Mouse (Mus musculus) heart, adult 9 months (tissue): ENCODE results near the gene Lurap1.
A peak's percentile ranks its signal among the peaks of the same experiment; 100 is the strongest.

Source experiments
- DNase-seq, 2 experiments: peaks; one replicate each; pipeline ENCODE4 v3.0.0; 2022; ENCODE audit warnings: low spot score in 2 of 2

The Lurap1 gene

GRCm38 (mm10) chr4:116151238-116151637 lies at the start of gene Lurap1:
TSS of gene Lurap1 (minus strand) at chr4:116151338.
- DNase-seq: no peak

- no peak for DNase-seq
Observed at GRCm38 (mm10) chr4:116198422-116198821, 47.3 kb upstream of the Lurap1 start.

- DNase-seq: no peak
Observed at GRCm38 (mm10) chr4:116193583-116194383, 42.6 kb upstream of the Lurap1 start.

DNA sequence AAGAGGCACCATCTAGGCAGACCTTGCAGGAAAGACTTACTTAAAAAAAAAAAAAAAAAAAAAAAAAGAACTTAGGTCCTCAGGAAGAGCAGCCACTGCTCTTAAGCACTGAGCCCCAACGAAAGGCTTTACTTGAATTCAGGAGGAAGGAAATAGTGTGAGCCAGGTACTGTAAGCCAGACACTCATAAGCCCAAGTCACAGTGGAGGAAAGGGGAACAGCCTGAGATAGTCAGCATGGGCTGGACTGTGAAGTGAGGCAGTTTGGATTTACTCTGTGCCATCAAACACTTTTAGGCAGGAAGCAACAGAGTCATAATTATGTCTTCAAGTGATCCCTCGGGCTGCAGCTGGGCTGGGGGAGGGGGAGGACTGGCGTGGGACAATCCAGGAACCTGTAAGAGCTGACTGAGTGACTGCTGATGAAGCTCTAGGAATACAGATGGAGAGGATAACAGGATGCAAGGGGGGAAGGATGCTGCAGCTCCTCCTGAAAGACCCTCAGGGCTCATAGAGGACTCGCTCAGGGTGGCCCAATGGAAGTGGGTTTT lies 41.2 kb upstream of the Lurap1 start:
- peak; percentile 6 to 35 for DNase-seq

DNA sequence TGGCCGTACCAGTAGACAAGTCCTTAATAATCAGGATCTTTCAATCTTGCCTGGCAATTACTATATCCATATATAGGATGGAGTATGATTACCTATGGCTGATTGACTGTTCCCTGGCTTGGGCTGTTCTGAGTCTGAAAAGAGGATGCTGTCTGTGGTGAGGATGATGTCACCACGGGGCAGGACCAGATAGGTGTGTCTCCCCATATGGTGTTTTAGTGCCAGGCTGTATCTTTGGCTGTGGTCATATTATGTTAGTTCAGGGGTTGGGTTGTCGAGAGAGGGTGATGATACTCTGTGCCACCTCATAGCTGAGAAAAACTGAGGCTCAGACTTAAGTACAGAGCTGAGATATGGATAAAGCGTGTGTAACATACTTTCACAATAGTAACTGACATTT lies 33.9 kb upstream of the Lurap1 start:
- DNase-seq: no peak

- DNase-seq: peak; percentile 54 to 63
Observed at GRCm38 (mm10) chr4:116182745-116183144, 31.6 kb upstream of the Lurap1 start.

DNA sequence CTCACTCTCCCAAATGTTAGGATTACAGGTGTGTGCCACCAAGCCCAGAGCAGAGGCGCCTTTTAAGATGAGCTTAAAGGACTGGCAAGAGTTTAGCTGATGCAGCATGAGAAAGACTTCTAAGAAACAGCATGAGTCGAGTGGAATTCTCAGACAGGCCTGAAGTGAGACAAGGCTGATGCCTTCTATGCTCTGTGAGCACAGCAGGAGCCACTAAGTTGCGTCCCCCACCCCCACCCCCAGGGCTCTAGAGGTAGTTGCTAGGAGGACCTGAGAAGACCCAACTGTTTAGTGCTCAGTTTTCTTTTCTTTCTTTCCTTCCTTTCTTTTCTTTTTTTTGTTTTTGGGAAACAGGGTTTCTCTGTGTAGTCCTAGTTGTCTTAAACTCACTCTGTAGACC lies 30.9 kb upstream of the Lurap1 start:
- no peak for DNase-seq

DNA sequence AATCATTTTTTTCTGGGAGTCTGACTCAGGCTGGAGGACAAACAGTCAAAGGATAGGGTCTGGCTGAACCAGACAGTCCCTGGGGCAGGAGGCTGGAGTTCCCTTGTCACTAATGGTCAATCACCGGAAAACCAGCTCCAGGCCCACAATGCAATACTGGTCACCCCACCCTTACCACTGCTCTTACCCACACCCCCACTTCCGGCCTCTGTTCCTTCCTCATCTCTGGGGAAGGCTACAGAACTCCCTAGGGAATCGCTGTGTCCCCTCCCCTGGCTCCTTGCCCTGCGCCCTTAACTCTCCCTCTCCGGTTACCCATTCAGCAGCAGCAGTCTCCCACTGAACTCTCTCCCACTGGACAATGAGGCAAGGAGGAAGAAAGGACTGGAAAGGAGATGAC lies 26.0 kb upstream of the Lurap1 start:
- DNase-seq: peak; percentile 90 to 92

- peak; percentile 64 to 81 for DNase-seq
Observed at GRCm38 (mm10) chr4:116176543-116176988, 25.4 kb upstream of the Lurap1 start.

GRCm38 (mm10) chr4:116175711-116176542 lies 24.8 kb upstream of the Lurap1 start:
- no peak for DNase-seq

GRCm38 (mm10) chr4:116175136-116175535 lies 24.0 kb upstream of the Lurap1 start:
- DNase-seq: no peak

GRCm38 (mm10) chr4:116174466-116175116 lies 23.5 kb upstream of the Lurap1 start:
- DNase-seq: peak in 1 of 2 experiments; percentile 26

DNA sequence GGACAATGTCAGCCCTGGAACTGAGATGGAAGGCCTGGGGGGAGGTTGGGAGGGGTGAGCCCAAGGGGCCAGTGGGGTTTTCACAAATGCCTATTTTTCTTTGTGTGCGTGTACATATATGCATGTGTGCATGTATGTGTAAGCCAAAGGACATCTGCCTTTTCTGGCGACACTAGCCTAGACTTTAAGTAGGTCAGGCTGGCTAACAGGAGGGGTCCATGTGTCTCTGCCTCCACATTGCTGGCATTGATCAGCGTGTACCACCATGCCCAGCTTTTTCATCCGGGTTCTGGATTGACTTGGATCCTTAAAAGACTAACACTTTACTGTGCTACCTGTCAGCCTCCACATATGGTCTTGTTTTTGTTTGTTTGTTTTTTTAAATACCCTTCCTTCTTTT lies 22.6 kb upstream of the Lurap1 start:
- DNase-seq: no peak

DNA sequence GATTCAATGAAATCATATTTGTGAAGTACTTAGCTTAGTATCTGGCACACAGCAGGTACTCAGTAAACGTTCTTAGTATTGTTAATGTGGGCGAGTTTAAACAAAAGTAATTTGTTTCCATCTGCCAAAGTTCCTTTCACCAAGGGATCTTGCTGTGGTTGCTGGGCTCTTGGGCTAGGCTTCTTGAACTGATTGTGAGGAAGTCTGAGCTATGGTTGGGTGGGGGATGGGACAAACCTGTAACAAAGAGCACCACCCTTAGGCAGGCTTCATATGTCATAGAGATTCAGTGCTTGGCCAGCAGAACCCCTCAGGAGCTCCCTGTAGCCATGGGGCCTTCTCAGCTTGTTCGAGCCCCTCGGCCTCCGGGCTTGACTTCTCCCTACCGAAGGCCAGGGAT lies 21.9 kb upstream of the Lurap1 start, which contains the start of the genes 1700042G07Rik and Gm49337:
Gene 1700042G07Rik, plus strand, starts transcription at position 301 of the 400 bp plus-strand sequence.
Gene Gm49337, plus strand, starts transcription at position 313 of the 400 bp plus-strand sequence.
- no peak for DNase-seq

- no peak for DNase-seq
Observed at GRCm38 (mm10) chr4:116169353-116169672, 18.2 kb upstream of the Lurap1 start.

DNA sequence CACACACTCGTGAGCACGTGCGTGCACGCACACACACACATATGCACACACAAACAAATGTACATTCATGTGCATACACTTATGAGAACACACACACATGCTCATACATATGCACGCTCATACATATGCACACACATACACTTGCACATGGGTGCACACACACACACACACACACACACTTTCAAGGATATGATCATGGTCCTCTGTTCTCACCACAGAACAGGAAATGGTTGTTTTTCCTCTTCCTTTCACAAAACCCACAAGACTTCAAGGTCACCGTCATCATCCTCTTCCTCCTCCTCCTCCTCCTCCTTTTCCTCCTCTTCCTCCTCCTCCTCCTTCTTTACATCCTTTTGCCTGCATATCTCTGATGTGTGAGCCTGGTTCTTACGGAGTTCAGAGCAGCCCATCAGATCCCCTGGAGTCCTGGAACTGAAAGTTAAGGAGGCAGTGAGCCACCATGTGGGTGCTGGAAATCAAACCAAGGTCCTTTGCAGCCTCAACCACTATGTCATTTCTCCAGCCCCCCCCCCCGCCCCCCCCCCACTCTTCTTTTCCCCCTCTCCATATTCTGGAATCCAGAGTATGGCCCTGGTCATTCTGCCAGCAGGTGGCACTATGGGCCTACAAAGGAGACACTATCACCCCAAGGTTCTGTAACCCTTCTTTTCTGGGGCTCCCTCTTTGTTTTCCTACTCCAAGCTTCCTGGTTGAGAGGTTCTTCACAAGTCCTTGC lies 17.6 kb upstream of the Lurap1 start:
- peak; percentile 44 to 57 for DNase-seq

DNA sequence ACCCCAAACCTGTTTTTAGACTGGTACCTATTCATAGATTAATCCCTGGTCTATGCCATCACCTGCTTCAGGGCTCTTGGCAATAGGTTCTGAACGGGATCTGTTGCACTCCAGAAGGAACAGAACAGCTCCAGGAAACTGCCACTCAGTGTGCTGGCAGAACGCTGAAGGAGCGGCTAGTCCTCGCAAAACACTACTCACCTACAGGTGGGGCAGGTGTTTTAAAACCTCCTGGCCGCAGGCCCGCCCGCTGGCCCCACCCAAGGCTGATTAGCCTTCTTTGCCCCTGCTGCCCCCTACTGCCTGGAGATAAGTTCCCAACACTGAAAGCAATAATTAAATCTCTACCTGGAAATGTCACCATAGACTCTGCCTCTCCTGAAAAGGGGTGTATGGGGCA lies 16.3 kb upstream of the Lurap1 start, which contains the start of gene Tspan1:
Gene Tspan1, minus strand, starts transcription at position 198 of the 400 bp plus-strand sequence.
- DNase-seq: no peak

DNA sequence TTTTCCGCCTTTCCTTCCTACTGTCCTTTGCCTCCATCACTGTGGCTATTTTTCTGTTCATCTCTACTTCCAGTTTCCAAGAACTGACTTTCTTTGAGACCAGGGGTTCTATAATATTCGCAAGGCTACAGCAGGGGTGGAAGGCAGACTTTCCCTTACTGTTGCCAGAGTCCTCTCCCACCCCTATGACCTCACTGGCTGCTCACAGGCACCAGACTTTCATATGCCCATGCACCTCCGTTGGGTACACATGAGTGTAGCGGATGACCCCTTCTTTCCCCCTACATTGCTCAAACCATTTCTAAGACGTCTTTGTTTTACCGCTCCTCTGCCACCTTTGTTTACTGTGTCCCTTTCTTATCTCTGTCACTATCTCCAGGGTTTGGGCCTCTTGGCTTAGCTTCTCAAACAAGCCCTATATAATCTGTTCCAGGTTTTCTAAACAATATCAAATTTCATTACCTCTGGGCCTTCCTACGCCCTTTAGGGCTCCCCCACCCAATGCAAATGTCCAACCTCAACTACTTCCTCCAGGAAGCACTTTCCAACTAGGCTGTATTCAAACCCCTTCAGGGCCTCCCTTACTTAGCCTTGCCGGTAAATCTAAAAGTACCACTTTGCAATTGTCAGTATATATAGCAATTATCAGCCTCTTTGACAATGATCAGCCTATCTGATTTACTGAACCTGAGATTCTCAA lies 14.7 kb upstream of the Lurap1 start:
- no peak for DNase-seq

GRCm38 (mm10) chr4:116164759-116165554 lies 13.8 kb upstream of the Lurap1 start:
- DNase-seq: no peak

GRCm38 (mm10) chr4:116162142-116162541 lies 11.0 kb upstream of the Lurap1 start:
- DNase-seq: no peak
